Mouse (Mus musculus) ES-Bruce4 (cell line): ENCODE results near the gene Sos1.

Source experiments
- CTCF ChIP-seq: IDR thresholded peaks from one replicate; pipeline ENCODE4 v1.8.1; 2011; ENCODE audit warnings: low read depth, low read length
- EP300 ChIP-seq: IDR thresholded peaks from 2 replicates; pipeline ENCODE4 v1.6.1; 2011; ENCODE audit warnings: low read depth, low read length; ENCODE audit not compliant: insufficient read depth
- POLR2A ChIP-seq: IDR thresholded peaks from one replicate; pipeline ENCODE4 v1.8.1; 2011; ENCODE audit warnings: low read length; ENCODE audit not compliant: insufficient read depth

GRCm38 (mm10) chr17:80521521-80522228, 41.4 kb upstream of the Sos1 start:
- no peak for TF ChIP-seq POLR2A
- TF ChIP-seq EP300: no peak
- no peak for TF ChIP-seq CTCF
